Mouse (Mus musculus) MEL (cell line): ENCODE results near the gene Phospho1.

Source experiments
- CHD1 ChIP-seq: IDR thresholded peaks from 2 replicates; pipeline ENCODE4 v1.6.1; 2012; ENCODE audit warnings: low read depth, mild to moderate bottlenecking, inconsistent platforms, low read length, improper control_type of control experiment
- CTCF ChIP-seq, 3 experiments: IDR thresholded peaks in 2 of 3; conservative IDR thresholded peaks in 1 of 3; 2 replicates each; pipeline ENCODE4 v1.5.1; 2011 to 2012; ENCODE audit warnings: low read length in 3 of 3, low read depth in 2 of 3, mild to moderate bottlenecking in 2 of 3, improper control_type of control experiment in 1 of 3, inconsistent platforms in 1 of 3, mixed read lengths in 1 of 3, moderate library complexity in 1 of 3; ENCODE audit not compliant: control insufficient read depth in 1 of 3, insufficient read depth in 1 of 3, poor library complexity in 1 of 3, severe bottlenecking in 1 of 3
- HCFC1 ChIP-seq: IDR thresholded peaks from 2 replicates; pipeline ENCODE4 v1.6.1; 2012; ENCODE audit warnings: low read depth, mild to moderate bottlenecking, inconsistent platforms, low read length, improper control_type of control experiment, moderate library complexity
- JUND ChIP-seq: IDR thresholded peaks from 2 replicates; pipeline ENCODE4 v1.6.1; 2011; ENCODE audit warnings: low read depth, mild to moderate bottlenecking, improper control_type of control experiment, low read length
- MAX ChIP-seq: IDR thresholded peaks from 2 replicates; pipeline ENCODE4 v1.6.1; 2011; ENCODE audit warnings: low read length, improper control_type of control experiment
- MEF2A ChIP-seq: IDR thresholded peaks from 2 replicates; pipeline ENCODE4 v1.6.1; 2014; ENCODE audit warnings: low read depth, mild to moderate bottlenecking, inconsistent platforms, low read length, improper control_type of control experiment; ENCODE audit not compliant: poor library complexity, insufficient replicate concordance, severe bottlenecking; ENCODE audit errors: extremely low read depth
- MYB ChIP-seq: IDR thresholded peaks from 2 replicates; pipeline ENCODE4 v1.6.1; 2011; ENCODE audit warnings: mild to moderate bottlenecking, low read depth, low read length, improper control_type of control experiment
- MYC ChIP-seq: IDR thresholded peaks from 2 replicates; pipeline ENCODE4 v1.6.1; 2011; ENCODE audit warnings: low read depth, mild to moderate bottlenecking, low read length, improper control_type of control experiment, moderate library complexity
- POLR2A ChIP-seq, 2 experiments: IDR thresholded peaks; 2 replicates each; pipeline ENCODE4 v1.6.1; 2011 to 2012; ENCODE audit warnings: low read length in 2 of 2, mild to moderate bottlenecking in 2 of 2, control low read depth in 1 of 2, improper control_type of control experiment in 1 of 2, low read depth in 1 of 2, moderate library complexity in 1 of 2; ENCODE audit not compliant: control insufficient read depth in 1 of 2, insufficient read depth in 1 of 2, poor library complexity in 1 of 2
- POLR2AphosphoS5 ChIP-seq: IDR thresholded peaks from 2 replicates; pipeline ENCODE4 v1.6.1; 2012; ENCODE audit warnings: low read depth, borderline replicate concordance, mild to moderate bottlenecking, inconsistent platforms, low read length, moderate library complexity, mixed read lengths
- USF1 ChIP-seq: IDR thresholded peaks from 2 replicates; pipeline ENCODE4 v1.6.1; 2014; ENCODE audit warnings: low read depth, mild to moderate bottlenecking, inconsistent platforms, low read length, improper control_type of control experiment, moderate library complexity
- ZNF384 ChIP-seq: IDR thresholded peaks from 2 replicates; pipeline ENCODE4 v1.6.1; 2012; ENCODE audit warnings: low read depth, mild to moderate bottlenecking, inconsistent platforms, low read length, improper control_type of control experiment

DNA sequence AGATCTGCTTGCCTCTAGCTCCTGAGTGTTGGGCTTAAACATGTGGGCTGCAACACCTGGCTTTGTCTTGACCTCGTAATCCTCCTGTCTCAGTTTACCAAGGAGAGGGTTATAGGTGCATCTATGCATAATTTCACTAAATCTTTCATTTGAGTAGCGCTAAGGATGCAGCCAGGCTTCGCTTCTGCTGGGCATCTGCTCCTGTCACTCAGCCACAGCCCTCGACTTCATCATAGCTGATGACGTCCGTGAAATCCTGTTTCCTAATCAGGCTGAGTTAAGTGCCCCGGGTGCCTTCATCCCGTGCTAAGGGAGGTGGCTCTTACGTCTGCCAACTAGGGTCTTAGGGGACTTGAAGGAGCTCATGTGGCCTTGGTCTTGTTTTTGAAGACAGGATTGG, 40.3 kb upstream of the Phospho1 start:
- no peak for TF ChIP-seq MAX
- TF ChIP-seq MEF2A, result no peak
- TF ChIP-seq POLR2A (IDR thresholded peaks at IDR 0.05; ENCODE audit: control insufficient read depth in 1 of 2, insufficient read depth in 1 of 2, low read depth in 1 of 2, low read length in 2 of 2, poor library complexity in 1 of 2), result no peak
- TF ChIP-seq CTCF (IDR thresholded peaks at IDR 0.05 in 2 of 3, conservative IDR thresholded peaks at IDR 0.05 in 1 of 3; ENCODE audit: control insufficient read depth in 1 of 3, insufficient read depth in 1 of 3, low read depth in 2 of 3, low read length in 3 of 3, poor library complexity in 1 of 3, severe bottlenecking in 1 of 3), result no peak
- TF ChIP-seq USF1, result no peak
- TF ChIP-seq MYC, result no peak
- no peak for TF ChIP-seq POLR2AphosphoS5
- no peak for TF ChIP-seq MYB
- TF ChIP-seq CHD1, result no peak
- no peak for TF ChIP-seq ZNF384
- no peak for TF ChIP-seq HCFC1
- no peak for TF ChIP-seq JUND
